Mouse (Mus musculus): ENCODE data around the gene Gmpr2. TPM values are rescaled to one million over a fixed set of nuclear protein-coding genes. Genes with fewer than 3 reads are reported as not detected.

Gmpr2 gene
- polyA plus RNA-seq, 1 experiment: not detected

- Histone ChIP-seq H3K4me3 (ENCODE audit: insufficient read depth, low read depth, low read length) (no peak overlapping the region), H3K4me1 (ENCODE audit: control insufficient read depth, insufficient read depth, low read length) (peaks cover 6% of the 10 kb centered on the region), H3K27ac (ENCODE audit: insufficient read depth, low read depth, low read length) (no peak overlapping the region)
- WGBS: 52% methylated on average over 8 of the region's 8 CpGs
- TF ChIP-seq POLR2A (IDR thresholded peaks at IDR 0.05; ENCODE audit: insufficient read depth, low read depth, low read length) (no peak), CTCF (IDR thresholded peaks at IDR 0.05; ENCODE audit: insufficient read depth, low read depth, low read length) (no peak)
These were observed 56.3 kb downstream of the Gmpr2 start for GRCm38 (mm10) chr14:55727889-55728685.

Other genes with a start within 250 kb of the Gmpr2 start
- not detected in 2 replicates for gene Dhrs4, start 193.2 kb upstream of the Gmpr2 start, polyA plus RNA-seq (2012; ENCODE audit: insufficient read depth, insufficient read length, low replicate concordance, missing spikeins)
- not detected in 2 replicates for gene Carmil3, start 181.3 kb upstream of the Gmpr2 start, polyA plus RNA-seq (2012; ENCODE audit: insufficient read depth, insufficient read length, low replicate concordance, missing spikeins)
- 357 TPM in 1 of 2 replicates, not detected in the other for gene Cpne6, start 161.5 kb upstream of the Gmpr2 start, polyA plus RNA-seq (2012; ENCODE audit: insufficient read depth, insufficient read length, low replicate concordance, missing spikeins)
- not detected in 2 replicates for gene Nrl, start 147.0 kb upstream of the Gmpr2 start, polyA plus RNA-seq (2012; ENCODE audit: insufficient read depth, insufficient read length, low replicate concordance, missing spikeins)
- gene Pck2, start 131.7 kb upstream of the Gmpr2 start, polyA plus RNA-seq (2012; ENCODE audit: insufficient read depth, insufficient read length, low replicate concordance, missing spikeins): not detected in 2 replicates
- not detected in 2 replicates for gene Dcaf11, start 111.9 kb upstream of the Gmpr2 start, polyA plus RNA-seq (2012; ENCODE audit: insufficient read depth, insufficient read length, low replicate concordance, missing spikeins)
- gene A730061H03Rik, start 111.5 kb upstream of the Gmpr2 start, polyA plus RNA-seq (2012; ENCODE audit: insufficient read depth, insufficient read length, low replicate concordance, missing spikeins): not detected in 2 replicates
- not detected in 2 replicates for gene Fitm1, start 96.3 kb upstream of the Gmpr2 start, polyA plus RNA-seq (2012; ENCODE audit: insufficient read depth, insufficient read length, low replicate concordance, missing spikeins)
- not detected in 2 replicates for gene Psme1, start 93.8 kb upstream of the Gmpr2 start, polyA plus RNA-seq (2012; ENCODE audit: insufficient read depth, insufficient read length, low replicate concordance, missing spikeins)
- gene Emc9, start 86.6 kb upstream of the Gmpr2 start, polyA plus RNA-seq (2012; ENCODE audit: insufficient read depth, insufficient read length, low replicate concordance, missing spikeins): not detected in 2 replicates
- not detected in 2 replicates for gene Psme2, start 80.8 kb upstream of the Gmpr2 start, polyA plus RNA-seq (2012; ENCODE audit: insufficient read depth, insufficient read length, low replicate concordance, missing spikeins)
- gene Rnf31, start 80.2 kb upstream of the Gmpr2 start, polyA plus RNA-seq (2012; ENCODE audit: insufficient read depth, insufficient read length, low replicate concordance, missing spikeins): not detected in 2 replicates
- gene Irf9, start 68.4 kb upstream of the Gmpr2 start, polyA plus RNA-seq (2012; ENCODE audit: insufficient read depth, insufficient read length, low replicate concordance, missing spikeins): not detected in 2 replicates
- not detected in 2 replicates for gene Rec8, start 53.9 kb upstream of the Gmpr2 start, polyA plus RNA-seq (2012; ENCODE audit: insufficient read depth, insufficient read length, low replicate concordance, missing spikeins)
- not detected in 2 replicates for gene Ipo4, start 36.0 kb upstream of the Gmpr2 start, polyA plus RNA-seq (2012; ENCODE audit: insufficient read depth, insufficient read length, low replicate concordance, missing spikeins)
- gene Gm49378, start 34.0 kb upstream of the Gmpr2 start, polyA plus RNA-seq (2012; ENCODE audit: insufficient read depth, insufficient read length, low replicate concordance, missing spikeins): not detected in 2 replicates
- not detected in 2 replicates for gene Tm9sf1, start 28.1 kb upstream of the Gmpr2 start, polyA plus RNA-seq (2012; ENCODE audit: insufficient read depth, insufficient read length, low replicate concordance, missing spikeins)
- gene Tssk4, start 21.8 kb upstream of the Gmpr2 start, polyA plus RNA-seq (2012; ENCODE audit: insufficient read depth, insufficient read length, low replicate concordance, missing spikeins): not detected in 2 replicates
- gene Mdp1, start 11.4 kb upstream of the Gmpr2 start, polyA plus RNA-seq (2012; ENCODE audit: insufficient read depth, insufficient read length, low replicate concordance, missing spikeins): not detected in 2 replicates
- not detected in 2 replicates for gene Nedd8, start 183 bp downstream of the Gmpr2 start, polyA plus RNA-seq (2012; ENCODE audit: insufficient read depth, insufficient read length, low replicate concordance, missing spikeins)
- not detected in 2 replicates for gene Tinf2, start 9.9 kb downstream of the Gmpr2 start, polyA plus RNA-seq (2012; ENCODE audit: insufficient read depth, insufficient read length, low replicate concordance, missing spikeins)
- gene Tgm1, start 42.0 kb downstream of the Gmpr2 start, polyA plus RNA-seq (2012; ENCODE audit: insufficient read depth, insufficient read length, low replicate concordance, missing spikeins): not detected in 2 replicates
- gene Rabggta, start 50.3 kb downstream of the Gmpr2 start, polyA plus RNA-seq (2012; ENCODE audit: insufficient read depth, insufficient read length, low replicate concordance, missing spikeins): not detected in 2 replicates
- gene Dhrs1, start 73.7 kb downstream of the Gmpr2 start, polyA plus RNA-seq (2012; ENCODE audit: insufficient read depth, insufficient read length, low replicate concordance, missing spikeins): not detected in 2 replicates
- gene Nop9, start 73.8 kb downstream of the Gmpr2 start, polyA plus RNA-seq (2012; ENCODE audit: insufficient read depth, insufficient read length, low replicate concordance, missing spikeins): not detected in 2 replicates
- not detected in 2 replicates for gene Cideb, start 86.5 kb downstream of the Gmpr2 start, polyA plus RNA-seq (2012; ENCODE audit: insufficient read depth, insufficient read length, low replicate concordance, missing spikeins)
- gene Ltb4r2, start 89.5 kb downstream of the Gmpr2 start, polyA plus RNA-seq (2012; ENCODE audit: insufficient read depth, insufficient read length, low replicate concordance, missing spikeins): not detected in 2 replicates
- gene Ltb4r1, start 94.0 kb downstream of the Gmpr2 start, polyA plus RNA-seq (2012; ENCODE audit: insufficient read depth, insufficient read length, low replicate concordance, missing spikeins): not detected in 2 replicates
- not detected in 2 replicates for gene Adcy4, start 112.2 kb downstream of the Gmpr2 start, polyA plus RNA-seq (2012; ENCODE audit: insufficient read depth, insufficient read length, low replicate concordance, missing spikeins)
- not detected in 2 replicates for gene Ripk3, start 116.9 kb downstream of the Gmpr2 start, polyA plus RNA-seq (2012; ENCODE audit: insufficient read depth, insufficient read length, low replicate concordance, missing spikeins)
- gene Nfatc4, start 151.2 kb downstream of the Gmpr2 start, polyA plus RNA-seq (2012; ENCODE audit: insufficient read depth, insufficient read length, low replicate concordance, missing spikeins): not detected in 2 replicates
- not detected in 2 replicates for gene Nynrin, start 182.1 kb downstream of the Gmpr2 start, polyA plus RNA-seq (2012; ENCODE audit: insufficient read depth, insufficient read length, low replicate concordance, missing spikeins)
- not detected in 2 replicates for gene Cbln3, start 212.5 kb downstream of the Gmpr2 start, polyA plus RNA-seq (2012; ENCODE audit: insufficient read depth, insufficient read length, low replicate concordance, missing spikeins)
- not detected in 2 replicates for gene Khnyn, start 213.0 kb downstream of the Gmpr2 start, polyA plus RNA-seq (2012; ENCODE audit: insufficient read depth, insufficient read length, low replicate concordance, missing spikeins)
- gene Sdr39u1, start 228.4 kb downstream of the Gmpr2 start, polyA plus RNA-seq (2012; ENCODE audit: insufficient read depth, insufficient read length, low replicate concordance, missing spikeins): not detected in 2 replicates